Mouse (Mus musculus) megakaryocyte, embryonic 14.5 days (primary cell): ENCODE results near the gene Rps19bp1.

Experiments used
- FLI1 ChIP-seq: IDR thresholded peaks from 2 replicates; pipeline ENCODE4 v1.6.1; 2012; ENCODE audit warnings: low read length, inconsistent platforms, mixed read lengths
- GATA1 ChIP-seq: IDR thresholded peaks from 3 replicates; pipeline ENCODE4 v1.6.1; 2012; ENCODE audit warnings: mixed read lengths, low read length, inconsistent platforms, borderline replicate concordance

GRCm38 (mm10) chr15:80297146-80297545 lies 33.0 kb upstream of the Rps19bp1 start:
- TF ChIP-seq GATA1, result no peak
- no peak for TF ChIP-seq FLI1
